Mouse (Mus musculus): ENCODE measurements around the gene Vmn2r116. TPM values are rescaled to one million over a fixed set of nuclear protein-coding genes. Genes with fewer than 3 reads are reported as not detected.

The Vmn2r116 gene
- not detected in 2 replicates for polyA plus RNA-seq (2012; rRNA removed; ENCODE audit: low replicate concordance)

GRCm38 (mm10) chr17:23384304-23384703, at the start of gene Vmn2r116:
Gene Vmn2r116 (plus strand): TSS chr17:23384604.

GRCm38 (mm10) chr17:23343441-23343840, 41.0 kb upstream of the Vmn2r116 start, which contains the start of gene Vmn2r115:
Gene Vmn2r115 (plus strand): TSS chr17:23343741.

Other genes with a start within 250 kb of the Vmn2r116 start
- 0.15 TPM in 1 of 2 replicates, not detected in the other for gene Zfp40, start 191.4 kb upstream of the Vmn2r116 start, polyA plus RNA-seq (2012; rRNA removed; ENCODE audit: low replicate concordance)
- gene Vmn2r114, start 72.1 kb upstream of the Vmn2r116 start, polyA plus RNA-seq (2012; rRNA removed; ENCODE audit: low replicate concordance): not detected in 2 replicates
- not detected in 2 replicates for gene Vmn2r115, start 40.9 kb upstream of the Vmn2r116 start, polyA plus RNA-seq (2012; rRNA removed; ENCODE audit: low replicate concordance)
- gene Vmn2r117, start 95.1 kb downstream of the Vmn2r116 start, polyA plus RNA-seq (2012; rRNA removed; ENCODE audit: low replicate concordance): not detected in 2 replicates
- 12.0 and 13.1 TPM in 2 replicates for gene Zfp213, start 179.6 kb downstream of the Vmn2r116 start, polyA plus RNA-seq (2012; rRNA removed; ENCODE audit: low replicate concordance)
- gene Zfp13, start 214.9 kb downstream of the Vmn2r116 start, polyA plus RNA-seq (2012; rRNA removed; ENCODE audit: low replicate concordance): 6.5 and 13.2 TPM in 2 replicates
- gene Zscan10, start 216.3 kb downstream of the Vmn2r116 start, polyA plus RNA-seq (2012; rRNA removed; ENCODE audit: low replicate concordance): not detected in 2 replicates

Data from duodenum, adult 2 months (tissue).